Mouse (Mus musculus): Measurements from ENCODE around the gene Gm6309.
"Not testable (repeated sequence)": the region's sequence is repeated elsewhere in the genome, so short reads cannot be mapped to it uniquely, and the experiment has no call there.

The Gm6309 gene

GRCm38 (mm10) chr5:146170621-146171020 lies at the start of gene Gm6309:
TSS of gene Gm6309 (minus strand) at chr5:146170721.
- DNase-seq (ENCODE audit: low spot score) = not testable (repeated sequence)

DNA sequence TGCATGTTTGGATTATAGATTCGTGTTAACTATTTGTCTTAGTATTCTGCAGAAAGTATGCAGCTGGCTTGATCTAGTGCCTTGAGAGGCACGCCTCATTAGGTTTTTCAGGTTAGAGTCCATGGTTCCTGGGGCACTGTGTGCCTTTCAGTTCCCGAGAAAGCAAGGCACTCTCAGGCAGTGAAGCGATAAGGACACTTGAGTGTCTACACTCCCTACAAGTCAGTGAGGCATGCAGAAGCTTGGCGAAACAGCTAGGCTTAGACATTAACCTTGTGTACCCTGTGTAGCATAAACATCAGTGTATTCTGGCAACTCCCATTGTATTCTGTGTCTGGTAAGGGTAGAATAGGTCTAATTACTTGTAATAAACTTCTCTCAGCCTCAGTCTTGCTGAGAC lies 35.0 kb upstream of the Gm6309 start:
- DNase-seq (ENCODE audit: low spot score) = no peak

GRCm38 (mm10) chr5:146203921-146204320 lies 33.4 kb upstream of the Gm6309 start:
- no peak for DNase-seq (ENCODE audit: low spot score)

DNA sequence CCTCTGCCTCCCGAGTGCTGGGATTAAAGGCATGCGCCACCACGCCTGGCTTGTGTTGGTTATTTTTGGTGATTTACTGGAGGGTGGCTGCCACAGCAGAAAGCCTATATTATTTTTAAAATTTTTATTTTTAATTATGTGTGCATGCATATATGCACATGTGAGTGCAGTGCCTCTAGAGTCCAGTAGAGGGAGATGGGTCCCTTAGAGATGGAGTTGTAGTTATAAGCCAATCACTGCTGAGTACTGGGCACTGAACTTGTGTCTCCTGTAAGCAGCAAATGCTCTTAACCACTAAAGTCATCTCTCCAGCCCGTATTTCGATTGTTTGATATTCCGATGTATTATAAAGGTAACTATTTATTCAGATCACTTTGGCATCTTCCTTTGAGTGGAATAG lies 30.1 kb upstream of the Gm6309 start:
- DNase-seq (ENCODE audit: low spot score) = no peak

- DNase-seq (ENCODE audit: low spot score) = no peak
These were observed 29.0 kb upstream of the Gm6309 start for GRCm38 (mm10) chr5:146199540-146199939.

DNA sequence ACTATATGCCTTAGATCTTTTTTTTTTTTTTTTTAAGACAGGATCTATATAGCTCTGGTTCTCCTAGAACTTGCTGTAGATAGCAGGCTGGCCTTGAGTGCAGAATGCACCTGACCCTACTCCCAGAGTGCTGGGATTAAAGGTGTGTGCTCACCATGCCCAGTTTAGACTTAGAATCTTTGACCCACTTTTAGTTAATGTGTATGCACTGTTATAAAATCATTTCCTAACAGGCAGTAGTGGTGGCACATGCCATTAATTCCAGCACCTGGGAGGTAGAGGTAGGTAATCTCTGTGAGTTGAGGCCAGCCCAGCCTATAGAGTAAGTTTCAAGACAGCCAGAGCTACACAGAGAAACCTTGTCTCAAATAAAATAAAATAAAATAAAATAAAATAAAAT lies 28.6 kb upstream of the Gm6309 start:
- no peak for DNase-seq (ENCODE audit: low spot score)

GRCm38 (mm10) chr5:146193360-146193759 lies 22.8 kb upstream of the Gm6309 start:
- DNase-seq (ENCODE audit: low spot score) = no peak

GRCm38 (mm10) chr5:146190501-146191269 lies 20.2 kb upstream of the Gm6309 start:
- DNase-seq (ENCODE audit: low spot score) = no peak

DNA sequence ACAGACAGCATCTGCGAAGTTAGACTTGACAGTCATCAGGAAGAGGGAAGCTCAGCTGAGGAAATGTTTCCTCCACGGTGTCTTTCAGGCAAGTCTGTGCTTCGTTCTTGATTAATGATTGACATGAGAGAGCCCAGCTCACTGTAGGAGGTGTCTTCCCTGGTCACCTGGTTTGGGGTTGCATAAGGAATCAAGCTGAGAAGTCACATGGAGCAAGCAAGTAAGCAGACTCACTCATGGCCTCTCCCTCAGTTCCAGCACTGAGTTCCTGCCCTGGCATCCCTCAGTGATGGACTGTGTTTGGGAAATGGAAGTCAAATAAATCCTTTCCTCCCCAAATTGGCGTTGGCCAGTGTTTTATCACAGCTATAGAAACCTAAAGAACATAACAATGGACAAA lies 19.6 kb upstream of the Gm6309 start:
- no peak for DNase-seq (ENCODE audit: low spot score)

DNA sequence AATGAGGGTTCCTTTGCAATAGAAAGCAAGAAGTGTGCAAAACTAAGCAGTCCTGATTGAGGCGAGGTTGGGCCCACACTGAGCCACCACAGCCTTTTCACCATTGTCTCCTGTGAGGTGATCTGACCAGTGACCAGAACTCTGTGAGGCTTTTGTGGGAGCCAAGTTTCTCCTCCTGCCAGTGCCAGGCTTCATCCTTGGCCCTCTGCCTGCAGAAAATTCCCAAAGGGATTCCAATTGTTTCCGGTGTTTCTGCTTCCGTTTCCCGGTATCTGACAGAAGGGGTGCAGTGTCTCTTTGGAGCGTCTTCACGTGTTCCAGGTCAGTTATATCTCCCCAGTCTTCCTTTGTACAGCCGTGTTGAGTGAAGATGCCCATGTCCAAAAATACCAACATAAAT lies 18.2 kb upstream of the Gm6309 start:
- DNase-seq (ENCODE audit: low spot score) = no peak

DNA sequence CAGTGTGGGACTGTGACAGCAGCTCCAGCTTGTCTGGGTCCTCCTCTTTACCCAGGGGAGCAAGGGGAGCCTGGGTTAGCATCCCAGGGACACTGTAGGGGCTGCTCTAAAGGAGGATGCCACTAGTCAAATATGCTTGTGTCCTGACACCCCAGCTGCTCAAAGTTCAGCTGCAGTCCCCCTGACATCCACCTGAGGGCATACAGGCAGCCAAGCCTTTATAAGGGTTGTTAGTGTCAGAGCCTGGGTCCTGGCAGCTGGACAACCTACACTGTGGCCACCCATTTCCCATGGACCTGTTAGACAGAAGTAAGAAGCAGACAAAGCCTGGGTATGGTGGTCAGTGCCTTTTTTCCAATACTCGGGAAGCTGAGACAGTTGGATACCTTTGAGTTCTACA lies 17.6 kb upstream of the Gm6309 start:
- DNase-seq (ENCODE audit: low spot score) = no peak

- DNase-seq (ENCODE audit: low spot score) = peak; percentile 51
These were observed 16.9 kb upstream of the Gm6309 start for GRCm38 (mm10) chr5:146187441-146187840.

GRCm38 (mm10) chr5:146185204-146185603 lies 14.7 kb upstream of the Gm6309 start, which contains the start of gene 1700001J03Rik:
TSS of gene 1700001J03Rik (minus strand) at chr5:146185304.
- DNase-seq (ENCODE audit: low spot score) = not testable (repeated sequence)

GRCm38 (mm10) chr5:146172744-146173143 lies 2.2 kb upstream of the Gm6309 start:
- not testable (repeated sequence) for DNase-seq (ENCODE audit: low spot score)

- DNase-seq (ENCODE audit: low spot score) = not testable (repeated sequence)
These were observed 10.1 kb downstream of the Gm6309 start, which contains the start of gene Gm5565 for GRCm38 (mm10) chr5:146160439-146160838. TSS of gene Gm5565 (minus strand) at chr5:146160539.

- not testable (repeated sequence) for DNase-seq (ENCODE audit: low spot score)
These were observed 12.2 kb downstream of the Gm6309 start for GRCm38 (mm10) chr5:146158326-146158725.

- no peak for DNase-seq (ENCODE audit: low spot score)
These were observed 20.1 kb downstream of the Gm6309 start for GRCm38 (mm10) chr5:146150454-146150853.

DNA sequence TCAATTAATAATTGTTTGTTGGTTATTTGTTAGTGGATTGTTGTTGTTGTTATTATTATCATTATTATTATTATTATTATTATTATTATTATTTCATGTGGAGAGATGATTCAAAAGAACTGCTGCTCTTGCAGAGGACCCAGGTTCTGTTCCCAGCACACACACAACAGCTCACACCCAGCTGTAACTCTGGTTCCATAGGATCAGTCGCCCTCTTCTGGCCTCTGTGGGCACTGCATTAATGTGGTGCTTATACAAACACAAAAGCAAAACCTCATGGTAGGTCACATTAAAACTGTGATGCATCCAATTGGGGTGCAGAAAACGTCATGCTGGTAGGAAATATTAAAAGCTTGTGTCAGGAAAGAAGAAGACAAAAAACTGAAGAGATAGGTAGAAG lies 22.6 kb downstream of the Gm6309 start:
- DNase-seq (ENCODE audit: low spot score) = no peak

All from ovary, postnatal 14 days (tissue).